In genomic region chr14:25734736-25735716, GRCm38 (mm10) we compare ENCODE assay signal across 9 mouse cellular contexts. TPM values are rescaled to one million over a fixed set of nuclear protein-coding genes. Genes with fewer than 3 reads are reported as not detected.
A peak's percentile ranks its signal among the peaks of the same experiment; 100 is the strongest.
DNase-seq lines count a peak whose midpoint lies in the region; ATAC-seq and TF ChIP-seq lines count a peak whose summit lies in the region.
"Had no signal": no experiment of that assay in that cellular context is flagged by ENCODE, and none has a peak within 500 bp of the region (broad histone marks: within the 10 kb centered on the region; RNA-seq: fewer than 3 reads in every experiment).

No protein-coding gene starts in this region.

- no peaks in the 10 kb centered on the region for H3K27me3 ChIP-seq in kidney, embryonic 16.5 days (ENCODE audit: insufficient read depth, low read length)
- no peaks in the 10 kb centered on the region for H3K27me3 ChIP-seq in kidney, adult 2 months (replicated peaks; ENCODE audit: control insufficient read depth, insufficient read depth, low read length)
- H3K27me3 ChIP-seq in forebrain, embryonic 16.5 days (replicated peaks; ENCODE audit: control insufficient read depth, insufficient read depth, low read length) = no peaks in the 10 kb centered on the region
- H3K27me3 ChIP-seq in hindbrain, embryonic 11.5 days (ENCODE audit: control insufficient read depth, insufficient read depth, low read length) = no peaks in the 10 kb centered on the region

- H3K4me3 ChIP-seq in kidney, embryonic 16.5 days (ENCODE audit: low read length) = no peak overlapping the region
- no peak overlapping the region for H3K4me3 ChIP-seq in kidney, adult 2 months (ENCODE audit: insufficient read depth, low read depth, low read length)
- H3K4me3 ChIP-seq in forebrain, embryonic 16.5 days (replicated peaks; ENCODE audit: low read length) = no peak overlapping the region
- no peak overlapping the region for H3K4me3 ChIP-seq in hindbrain, embryonic 11.5 days (ENCODE audit: low read depth, low read length)

- no peaks in the 10 kb centered on the region for H3K36me3 ChIP-seq in kidney, embryonic 16.5 days (ENCODE audit: insufficient read depth, low read length)
- H3K36me3 ChIP-seq in kidney, adult 2 months (ENCODE audit: control insufficient read depth, insufficient read depth, low read length) = no peaks in the 10 kb centered on the region
- no peaks in the 10 kb centered on the region for H3K36me3 ChIP-seq in forebrain, embryonic 16.5 days (ENCODE audit: control insufficient read depth, insufficient read depth)
- H3K36me3 ChIP-seq in hindbrain, embryonic 11.5 days (ENCODE audit: control insufficient read depth, insufficient read depth, low read length) = no peaks in the 10 kb centered on the region
- H3K36me3 ChIP-seq: G1E had no signal

- peak overlapping the region; percentile 35; the same call in 1 of the 2 replicates for H3K9ac ChIP-seq in kidney, embryonic 16.5 days (replicated peaks; ENCODE audit: low read length)
- no peak overlapping the region for H3K9ac ChIP-seq in forebrain, embryonic 16.5 days (replicated peaks; ENCODE audit: low read depth, low read length)
- peak overlapping the region; percentile 2; the same call in 1 of the 2 replicates for H3K9ac ChIP-seq in hindbrain, embryonic 11.5 days (ENCODE audit: low read depth, low read length)

- no peak for TF ChIP-seq POLR2A in kidney, adult 2 months (IDR thresholded peaks at IDR 0.05; ENCODE audit: low read depth, low read length)

- H3K27ac ChIP-seq in kidney, embryonic 16.5 days (ENCODE audit: low read length) = peak overlapping the region; percentile 76
- H3K27ac ChIP-seq in kidney, adult 2 months (ENCODE audit: insufficient read depth, low read depth, low read length) = no peak overlapping the region
- H3K27ac ChIP-seq in forebrain, embryonic 16.5 days (ENCODE audit: low read length) = peak overlapping the region; percentile 33
- H3K27ac ChIP-seq in hindbrain, embryonic 11.5 days (ENCODE audit: low read depth, low read length) = peak overlapping the region; percentile 58

- ATAC-seq in kidney, embryonic 16.5 days (ENCODE audit: low FRiP score, low TSS enrichment) = 0 out of 2 replicates have a peak, but pooled peaks have one; percentile 21
- peak; percentile 76 for ATAC-seq in forebrain, embryonic 16.5 days
- peak; percentile 71 for ATAC-seq in hindbrain, embryonic 11.5 days (ENCODE audit: low FRiP score)
- ATAC-seq in megakaryocyte, adult 5-6 weeks (ENCODE audit: poor library complexity, severe bottlenecking) = peak; percentile 70
- ATAC-seq in megakaryocyte-erythroid progenitor cell, adult 5-6 weeks (replicated peaks; ENCODE audit: low FRiP score, low TSS enrichment, poor library complexity, severe bottlenecking) = no peak

- no peak overlapping the region for H3K4me2 ChIP-seq in kidney, embryonic 16.5 days (replicated peaks; ENCODE audit: low read depth, low read length)
- no peak overlapping the region for H3K4me2 ChIP-seq in forebrain, embryonic 16.5 days (ENCODE audit: low read length)
- H3K4me2 ChIP-seq in hindbrain, embryonic 11.5 days (replicated peaks; ENCODE audit: low read depth, low read length) = no peak overlapping the region

- peaks cover 56% of the 10 kb centered on the region for H3K4me1 ChIP-seq in kidney, embryonic 16.5 days (ENCODE audit: insufficient read depth, low read length)
- H3K4me1 ChIP-seq in kidney, adult 2 months (ENCODE audit: control insufficient read depth, insufficient read depth, low read length) = 0 out of 2 replicates have a peak, but pooled peaks cover 6% of the 10 kb centered on the region
- peaks cover 22% of the 10 kb centered on the region for H3K4me1 ChIP-seq in forebrain, embryonic 16.5 days (replicated peaks; ENCODE audit: control insufficient read depth, insufficient read depth, low read length)
- H3K4me1 ChIP-seq in hindbrain, embryonic 11.5 days (replicated peaks; ENCODE audit: control insufficient read depth, insufficient read depth, low read length) = peaks cover 8% of the 10 kb centered on the region

- H3K9me3 ChIP-seq in kidney, embryonic 16.5 days (ENCODE audit: low read length) = no peaks in the 10 kb centered on the region
- H3K9me3 ChIP-seq in forebrain, embryonic 16.5 days (ENCODE audit: control insufficient read depth, low read length) = no peaks in the 10 kb centered on the region
- H3K9me3 ChIP-seq in hindbrain, embryonic 11.5 days (ENCODE audit: control insufficient read depth, low read length) = no peaks in the 10 kb centered on the region
- H3K9me3 ChIP-seq: G1E had no signal

- TF ChIP-seq CTCF in kidney, adult 2 months (conservative IDR thresholded peaks at IDR 0.05; ENCODE audit: insufficient read depth, insufficient read length, low read depth, low read length) = no peak

- WGBS in kidney, embryonic 16.5 days = 28% methylated on average over 17 of the region's 17 CpGs
- 42% methylated on average over 17 of the region's 17 CpGs for WGBS in kidney, adult 2 months
- 24% methylated on average over 17 of the region's 17 CpGs for WGBS in forebrain, embryonic 16.5 days
- WGBS in hindbrain, embryonic 11.5 days = 30% methylated on average over 17 of the region's 17 CpGs

- DNase-seq in kidney, adult 2 months = no peak
- peak; percentile 99 for DNase-seq in Muller cell, postnatal 12 days (ENCODE audit: inconsistent ontology term)
- DNase-seq in hindbrain, embryonic 11.5 days (ENCODE audit: low spot score) = no peak
- no peak for DNase-seq in spleen, postnatal 14 days (ENCODE audit: low spot score in 2 of 2)

RNA-seq across cellular contexts. Expression of gene Zcchc24, which starts 33.8 kb away (rescaled TPM):
- polyA plus RNA-seq in kidney, embryonic 16.5 days (2015; fragmentation: Nextera tagmentation; extraction: Ambion mirVana) = 12.2 and 17.3 TPM in 2 replicates
- 12.4 TPM in 2 replicates for polyA plus RNA-seq in kidney, adult 2 months (2012; rRNA removed)
- polyA plus RNA-seq in forebrain, embryonic 16.5 days (2015; fragmentation: Nextera tagmentation; extraction: Ambion mirVana) = 10.4 and 13.7 TPM in 2 replicates
- polyA plus RNA-seq in hindbrain, embryonic 11.5 days (2014; fragmentation: Nextera tagmentation; extraction: Ambion mirVana) = 13.4 and 14.3 TPM in 2 replicates
- 33.6 and 37.0 TPM in 2 replicates for total RNA-seq in megakaryocyte, adult 5-6 weeks (2015)
- total RNA-seq in megakaryocyte, adult 5-6 weeks (2017) = 23.2 and 24.1 TPM in 2 replicates
- 1.3 and 1.4 TPM in 2 replicates for total RNA-seq in megakaryocyte-erythroid progenitor cell, adult 5-6 weeks (2014; fragmentation: Nextera tagmentation)
- total RNA-seq in megakaryocyte-erythroid progenitor cell, adult 5-6 weeks (2017) = 0.91 and 1.4 TPM in 2 replicates
- polyA plus RNA-seq: G1E had no signal

RNA-seq across cellular contexts. Expression of gene Ppif, which starts 41.1 kb away (rescaled TPM):
- polyA plus RNA-seq in kidney, embryonic 16.5 days (2015; fragmentation: Nextera tagmentation; extraction: Ambion mirVana) = 42.4 and 55.5 TPM in 2 replicates
- 164 and 168 TPM in 2 replicates for polyA plus RNA-seq in kidney, adult 2 months (2012; rRNA removed)
- polyA plus RNA-seq in forebrain, embryonic 16.5 days (2015; fragmentation: Nextera tagmentation; extraction: Ambion mirVana) = 24.1 and 26.3 TPM in 2 replicates
- polyA plus RNA-seq in hindbrain, embryonic 11.5 days (2014; fragmentation: Nextera tagmentation; extraction: Ambion mirVana) = 32.3 and 33.3 TPM in 2 replicates
- 27.5 and 30.6 TPM in 2 replicates for total RNA-seq in megakaryocyte, adult 5-6 weeks (2015)
- 6.1 and 9.3 TPM in 2 replicates for total RNA-seq in megakaryocyte, adult 5-6 weeks (2017)
- 142 and 159 TPM in 2 replicates for total RNA-seq in megakaryocyte-erythroid progenitor cell, adult 5-6 weeks (2014; fragmentation: Nextera tagmentation)
- 42.9 and 55.8 TPM in 2 replicates for total RNA-seq in megakaryocyte-erythroid progenitor cell, adult 5-6 weeks (2017)
